Mouse (Mus musculus): ENCODE data around the gene Marveld2.
A peak's percentile ranks its signal among the peaks of the same experiment; 100 is the strongest.

Gene Marveld2

DNA sequence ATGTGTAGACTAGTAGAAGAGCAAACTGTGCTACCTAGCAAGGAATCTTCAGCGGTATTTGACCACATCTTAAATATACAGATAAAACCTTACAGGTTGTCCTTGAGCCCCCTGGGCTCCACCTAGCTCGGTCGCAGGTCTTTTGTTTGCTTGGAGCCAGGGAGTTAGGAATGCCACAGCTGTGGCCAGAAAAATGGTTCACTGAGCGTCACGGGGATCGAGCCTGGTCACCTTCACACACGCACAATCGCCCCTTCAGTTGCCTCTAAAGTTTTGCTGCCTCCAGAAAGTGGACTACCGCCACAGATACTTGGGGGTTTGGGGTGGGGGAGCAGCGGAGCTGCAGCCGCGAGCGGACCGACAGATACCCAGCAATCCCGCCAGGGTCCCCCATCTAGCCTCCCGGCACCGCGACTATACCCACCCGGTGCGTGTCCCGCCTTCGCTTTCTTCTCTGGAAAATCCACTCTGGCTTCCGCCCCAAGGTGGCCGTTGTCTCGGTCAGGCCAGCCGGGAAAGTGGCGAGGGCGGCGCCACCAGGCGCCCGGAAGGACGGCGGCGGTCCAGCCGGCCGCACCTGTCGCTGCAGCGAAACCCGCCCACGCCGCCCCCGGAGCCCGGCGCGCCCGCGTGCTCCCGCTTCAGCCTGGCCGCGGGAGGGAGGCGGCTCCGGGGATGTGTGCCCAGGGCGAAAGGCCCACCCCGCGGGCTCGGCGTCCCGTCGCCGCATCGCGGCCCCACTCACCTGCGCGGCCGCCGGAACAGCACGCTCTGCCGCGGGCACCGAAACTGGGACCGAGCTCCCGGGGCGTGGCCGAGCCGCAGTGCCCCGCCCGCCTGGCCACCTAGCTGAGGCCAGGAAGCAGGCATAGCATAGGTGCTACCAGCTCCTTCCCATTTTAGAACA, at the start of gene Marveld2:
TSS of gene Marveld2 (minus strand) at position 791 of the 907 bp plus-strand sequence.
- DNase-seq = peak; percentile 40

- DNase-seq = peak; percentile 49
Observed at GRCm38 (mm10) chr13:100659864-100660456, 43.2 kb upstream of the Marveld2 start.

DNA sequence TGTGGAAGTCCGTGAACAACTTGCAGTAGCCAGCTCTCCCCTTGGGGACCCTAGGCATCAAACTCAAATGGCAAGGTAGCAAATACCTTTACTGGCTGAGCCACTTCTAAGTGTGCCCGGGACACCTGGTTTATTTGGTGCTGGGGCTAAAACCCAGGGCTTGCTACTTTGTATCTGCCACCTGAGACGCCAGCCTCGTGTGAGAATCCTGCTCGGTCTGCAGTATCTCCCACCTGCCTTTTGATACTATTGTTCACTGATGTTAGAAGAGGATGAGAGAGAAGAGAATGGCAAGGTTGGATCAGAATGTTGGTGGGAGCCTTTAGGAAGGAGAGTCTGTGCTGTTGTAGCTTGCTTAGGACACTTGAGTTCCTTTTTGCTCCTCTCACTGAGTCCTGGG, 41.3 kb upstream of the Marveld2 start:
- DNase-seq = no peak

- DNase-seq = no peak
Observed at GRCm38 (mm10) chr13:100651439-100652186, 34.8 kb upstream of the Marveld2 start, which contains the start of gene Taf9. Gene Taf9 (plus strand): TSS chr13:100651579.

- peak; percentile 94 for DNase-seq
Observed at GRCm38 (mm10) chr13:100650550-100651438, 34.0 kb upstream of the Marveld2 start, which contains the start of the genes Ak6 and Rad17. Gene Ak6 (plus strand): TSS chr13:100650979. Gene Rad17 (minus strand): TSS chr13:100651051.

DNA sequence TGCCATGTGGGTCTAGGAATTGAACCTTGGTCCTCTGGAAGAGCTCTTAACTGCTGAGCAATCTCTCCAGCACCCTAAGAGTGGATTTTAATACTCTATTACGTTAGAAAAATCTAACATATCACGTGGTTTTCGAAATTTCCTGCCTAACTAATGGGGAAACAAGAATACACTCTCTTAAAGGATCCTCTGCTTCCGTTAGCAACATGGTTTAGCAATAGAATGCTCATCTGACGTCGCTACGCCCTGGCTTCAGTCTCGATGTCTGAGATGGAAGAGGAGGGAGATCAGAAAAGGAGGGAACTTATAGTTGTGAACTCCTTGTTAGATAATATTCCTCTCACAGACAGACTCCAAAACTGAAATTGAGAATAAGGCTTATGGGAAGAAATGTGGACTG, 31.5 kb upstream of the Marveld2 start:
- no peak for DNase-seq

- DNase-seq = no peak
Observed at GRCm38 (mm10) chr13:100642471-100643209, 25.9 kb upstream of the Marveld2 start.

- no peak for DNase-seq
Observed at GRCm38 (mm10) chr13:100634106-100634691, 17.4 kb upstream of the Marveld2 start.

GRCm38 (mm10) chr13:100622241-100622640, 5.5 kb upstream of the Marveld2 start:
- no peak for DNase-seq

DNA sequence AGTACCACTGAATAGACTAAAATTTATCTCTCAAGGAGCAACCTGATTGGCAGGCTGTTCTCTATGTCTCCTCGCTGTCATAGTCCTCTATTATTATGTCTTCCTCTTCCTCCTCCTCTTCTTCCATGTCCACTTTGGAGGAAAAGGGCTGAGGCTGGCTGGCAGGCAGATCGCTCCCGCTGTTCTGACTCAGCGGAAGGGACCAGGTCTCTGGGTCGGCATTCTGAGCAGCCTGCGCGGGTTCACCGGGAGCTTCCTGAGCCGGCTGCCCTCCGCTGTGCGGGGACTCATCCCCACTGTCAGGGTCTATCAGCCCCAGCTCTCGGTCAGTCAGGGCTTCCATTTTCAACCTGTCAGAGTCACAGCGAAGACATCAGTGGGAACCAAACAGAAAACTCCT, 812 bp upstream of the Marveld2 start:
- DNase-seq = no peak

- DNase-seq = no peak
Observed at GRCm38 (mm10) chr13:100612903-100613302, 3.9 kb downstream of the Marveld2 start.

GRCm38 (mm10) chr13:100612251-100612650, 4.5 kb downstream of the Marveld2 start:
- DNase-seq = no peak

- no peak for DNase-seq
Observed at GRCm38 (mm10) chr13:100611266-100611665, 5.5 kb downstream of the Marveld2 start.

DNA sequence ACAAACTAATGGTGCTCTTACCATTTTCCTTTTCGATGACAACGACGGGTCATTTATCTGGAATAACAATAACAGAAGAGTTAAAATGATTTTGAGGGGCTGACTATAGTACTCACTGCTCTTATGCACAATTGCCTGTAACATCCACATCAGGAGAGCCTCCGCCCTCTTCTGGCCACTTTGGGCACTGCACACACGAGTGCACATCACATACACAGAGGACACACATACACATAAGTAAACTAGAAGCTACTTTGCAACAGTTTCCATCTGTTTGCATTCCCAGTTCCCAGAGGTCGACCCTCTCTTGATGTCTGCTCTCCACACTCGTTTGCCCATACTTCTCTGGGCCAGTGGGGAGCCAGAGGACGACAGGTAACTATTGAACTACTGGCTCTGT, 9.0 kb downstream of the Marveld2 start:
- DNase-seq = no peak

DNA sequence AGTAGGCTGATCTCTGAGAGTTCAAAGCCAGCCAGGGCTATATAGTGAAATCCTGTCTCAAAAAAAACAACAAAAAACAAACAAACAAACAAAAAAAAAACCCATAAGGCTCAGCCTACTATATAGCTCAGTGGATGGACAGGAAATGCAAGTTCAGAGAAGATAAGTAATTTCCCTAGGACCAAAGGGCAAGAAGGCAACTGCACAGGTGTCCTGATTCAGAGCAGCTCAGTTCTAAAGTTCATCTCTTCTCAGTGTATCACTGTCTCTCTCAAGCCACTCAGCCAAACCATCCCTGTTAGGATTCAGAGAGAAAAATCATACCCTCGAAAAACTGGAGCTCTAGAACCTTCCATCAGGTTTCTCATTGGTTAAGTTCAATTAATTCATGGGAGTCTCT, 10.9 kb downstream of the Marveld2 start:
- no peak for DNase-seq

DNA sequence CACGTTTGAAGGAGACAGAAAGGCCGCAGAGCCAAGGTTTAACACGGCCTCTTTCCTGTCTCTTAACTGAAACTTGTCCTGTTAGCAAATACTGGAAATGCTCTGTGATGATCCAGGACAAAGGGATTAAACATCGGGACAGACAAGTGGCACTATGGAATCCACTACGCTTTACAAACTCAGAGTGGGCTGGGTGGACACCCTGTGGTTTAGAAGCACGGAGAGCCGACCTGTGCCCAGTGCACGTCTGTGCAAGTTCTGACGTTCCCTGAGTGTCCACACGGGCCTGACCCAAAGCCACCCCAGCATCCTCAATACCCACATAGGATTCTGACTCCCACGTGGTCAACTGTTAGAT, 13.1 kb downstream of the Marveld2 start:
- no peak for DNase-seq

DNA sequence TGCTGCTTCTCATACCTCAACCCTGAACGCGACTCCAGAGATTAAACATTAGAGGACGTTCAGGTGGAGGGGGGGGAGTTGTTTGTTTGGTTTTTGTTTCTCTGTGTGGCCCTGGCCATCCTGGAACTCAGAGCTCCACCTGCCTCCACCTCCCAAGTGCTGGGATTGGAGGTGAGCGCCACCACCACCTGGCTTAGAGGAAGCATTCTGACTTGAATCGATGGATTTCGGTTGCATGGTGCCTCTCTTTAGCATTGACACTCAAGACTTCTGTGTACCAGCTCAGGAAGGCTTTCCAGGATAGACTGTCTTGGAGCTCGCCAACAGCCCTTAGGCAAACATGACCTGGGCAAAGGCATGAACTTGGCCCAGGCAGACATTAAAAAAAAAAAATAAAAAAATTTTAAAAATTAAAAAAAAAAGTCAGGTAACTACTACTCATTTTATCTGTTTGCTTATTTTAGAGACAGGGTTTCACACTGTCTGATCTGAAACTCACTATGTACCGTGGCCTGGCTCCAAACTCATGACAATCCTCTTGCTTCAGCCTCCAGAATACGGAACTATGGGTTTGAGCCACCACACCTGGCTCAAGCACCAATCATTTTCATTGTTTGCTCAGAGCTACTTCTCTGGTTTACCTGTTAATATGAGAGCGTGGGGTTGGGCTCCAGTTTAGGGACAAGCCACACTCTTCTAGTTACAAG, 13.6 kb downstream of the Marveld2 start:
- DNase-seq = no peak

DNA sequence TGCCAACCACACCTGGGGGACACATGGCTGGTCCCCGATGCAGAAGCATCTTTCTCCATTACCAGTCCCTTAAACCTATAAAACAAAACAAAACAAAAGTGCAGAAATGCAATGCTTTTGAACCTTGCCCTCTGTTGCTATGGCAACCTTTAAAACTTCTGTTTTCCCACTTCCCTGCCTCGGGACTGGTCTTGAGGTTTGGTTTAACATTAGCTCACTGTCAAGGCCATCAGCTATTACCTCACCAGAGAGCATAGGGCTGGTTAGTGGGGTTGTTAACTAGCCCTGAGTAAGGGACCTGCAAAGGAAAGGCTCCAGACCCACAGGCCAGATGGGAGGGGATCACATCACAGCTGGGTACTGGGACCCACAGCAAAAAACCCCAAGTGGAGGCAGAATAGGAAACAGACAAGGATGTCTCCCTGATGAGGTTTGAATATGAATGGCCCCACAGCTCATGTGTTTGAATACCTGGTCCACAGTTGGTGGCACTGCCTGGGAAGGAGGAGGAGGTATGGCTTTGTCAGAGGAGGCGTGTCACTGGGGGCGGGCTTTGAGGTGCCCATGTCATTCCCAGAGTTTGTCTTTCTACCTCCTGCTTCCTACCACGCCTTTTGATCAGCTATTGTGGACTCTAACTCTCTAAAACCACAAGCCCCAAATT, 14.4 kb downstream of the Marveld2 start:
- no peak for DNase-seq

GRCm38 (mm10) chr13:100601034-100601433, 15.7 kb downstream of the Marveld2 start:
- DNase-seq = no peak

DNA sequence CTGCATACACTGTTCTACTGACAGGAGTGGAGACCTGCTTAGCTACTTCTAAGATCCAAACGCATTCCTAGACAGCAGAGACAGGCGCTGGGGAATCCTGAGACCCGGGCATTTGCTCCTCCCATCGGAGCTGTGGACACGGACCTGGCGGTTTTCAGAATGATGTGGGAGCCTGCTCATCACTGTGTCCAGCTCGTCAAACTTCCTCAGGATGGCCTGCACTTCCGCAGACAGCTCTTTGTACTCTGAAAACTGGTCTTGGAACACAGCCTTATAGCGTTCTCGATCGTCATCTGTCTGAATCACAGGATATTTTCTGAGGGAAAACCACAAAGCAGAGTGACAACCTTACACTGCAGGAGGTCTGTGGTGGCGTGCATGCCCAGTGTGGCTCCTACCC, 16.5 kb downstream of the Marveld2 start:
- no peak for DNase-seq
